Mouse (Mus musculus) thymus, adult 2 months (tissue): ENCODE results near the gene Smim20. TPM values are rescaled to one million over a fixed set of nuclear protein-coding genes. Genes with fewer than 3 reads are reported as not detected.

Experiments used
- DNase-seq: peaks from one replicate; pipeline ENCODE4 v3.0.0; 2021
- H3K27ac ChIP-seq: fragments of 200-500 bp; 2 replicates; pipeline ENCODE4 v1.5.1; 2012; ENCODE audit warnings: low read length, control low read depth; ENCODE audit not compliant: control insufficient read depth, insufficient read depth
- H3K27me3 ChIP-seq: fragments of 200-500 bp; 2 replicates; pipeline ENCODE4 v1.6.1; 2012; ENCODE audit warnings: mild to moderate bottlenecking, low read length, moderate library complexity, mixed read lengths; ENCODE audit not compliant: control insufficient read depth, insufficient read depth
- H3K36me3 ChIP-seq: fragments of 200-500 bp; 2 replicates; pipeline ENCODE4 v1.6.1; 2012; ENCODE audit warnings: mild to moderate bottlenecking, low read length, moderate library complexity; ENCODE audit not compliant: control insufficient read depth, insufficient read depth
- H3K4me1 ChIP-seq: fragments of 200-500 bp; replicated peaks from 2 replicates; pipeline ENCODE4 v1.6.1; 2012; ENCODE audit warnings: low read length; ENCODE audit not compliant: control insufficient read depth, insufficient read depth
- H3K4me3 ChIP-seq: fragments of 200-500 bp; 2 replicates; pipeline ENCODE4 v1.5.1; 2012; ENCODE audit warnings: mild to moderate bottlenecking, low read length, control low read depth, moderate library complexity; ENCODE audit not compliant: control insufficient read depth, insufficient read depth
- CTCF ChIP-seq: fragments of 200-500 bp; IDR thresholded peaks from 2 replicates; pipeline ENCODE4 v1.5.1; 2012; ENCODE audit warnings: mild to moderate bottlenecking, control low read depth, low read length, moderate library complexity, borderline replicate concordance; ENCODE audit not compliant: control insufficient read depth, poor library complexity, insufficient read depth; ENCODE audit errors: extremely low read depth
- POLR2A ChIP-seq: fragments of 200-500 bp; IDR thresholded peaks from 2 replicates; pipeline ENCODE4 v1.6.1; 2012; ENCODE audit warnings: mild to moderate bottlenecking, low read length, control low read depth, moderate library complexity; ENCODE audit not compliant: control insufficient read depth, poor library complexity, insufficient read depth; ENCODE audit errors: extremely low read depth
- WGBS: fragments of 180-500 bp; shearing (Covaris S2); methylation state at CpG from one replicate; pipeline ENCODE4 v1.1.7; 2018; 5-methylcytosine and 5-hydroxymethylcytosine counted together
- polyA plus RNA-seq: library from polyadenylated mRNA; depleted of rRNA; stranded (reverse); fragments of >200 nt; gene quantifications from 2 replicates; pipeline ENCODE4 v1.2.3, GENCODE M21; 2012; rRNA removed

Gene Smim20
- polyA plus RNA-seq, 1 experiment = 52.3 TPM

DNA sequence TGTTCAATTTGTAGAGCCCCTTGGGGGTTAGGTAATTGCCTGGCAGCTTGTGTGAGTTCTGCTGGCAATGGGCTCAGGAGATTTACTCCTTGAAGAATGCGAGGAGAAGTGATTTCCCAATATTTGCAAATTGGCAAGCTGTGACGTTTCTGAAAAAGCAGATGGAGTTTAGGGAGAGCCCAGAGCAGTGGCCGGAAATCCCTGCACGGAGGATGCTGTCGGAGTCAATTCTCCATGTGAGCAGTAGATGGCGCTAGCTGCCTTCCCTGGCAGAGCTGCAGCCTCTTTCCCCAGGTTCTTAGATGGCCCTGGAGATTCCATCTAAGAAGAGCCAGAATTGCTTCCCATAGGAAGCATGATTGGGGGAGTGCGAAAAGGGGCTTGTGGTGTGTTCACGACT lies 59.1 kb downstream of the Smim20 start:
- Histone ChIP-seq H3K36me3 (no peaks in the 10 kb centered on the region), H3K27ac (no peak overlapping the region), H3K27me3 (no peaks in the 10 kb centered on the region), H3K4me3 (no peak overlapping the region), H3K4me1 (no peaks in the 10 kb centered on the region)
- peak; percentile 75; the same call in 1 of the 2 replicates for TF ChIP-seq CTCF
- TF ChIP-seq POLR2A = no peak
- DNase-seq = peak; percentile 53
- WGBS = 6% methylated on average over 8 of the region's 8 CpGs

DNA sequence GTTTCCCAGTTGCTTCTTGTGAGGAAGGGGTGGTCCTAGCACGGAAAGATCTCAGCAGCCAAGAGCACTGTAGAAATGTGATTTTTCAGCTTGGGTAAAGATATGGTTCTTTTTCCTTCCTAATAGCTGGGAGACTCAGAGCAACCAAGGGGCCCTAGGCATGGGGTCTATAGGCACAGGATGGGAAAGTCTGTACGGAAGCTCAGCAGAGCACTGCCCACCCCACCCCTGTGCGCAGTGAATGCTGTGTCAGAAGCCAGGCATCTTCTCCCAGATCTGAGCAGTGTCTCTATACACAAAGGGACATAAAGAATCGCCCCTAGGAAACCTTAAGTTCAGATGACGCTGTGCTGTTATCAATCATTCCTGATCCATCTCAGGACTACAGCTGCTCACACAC lies 59.6 kb downstream of the Smim20 start:
- H3K27ac ChIP-seq = no peak overlapping the region
- 84% methylated on average over 5 of the region's 5 CpGs for WGBS
- no peak for DNase-seq
- H3K4me3 ChIP-seq = no peak overlapping the region
- no peak for TF ChIP-seq CTCF
- no peak for TF ChIP-seq POLR2A
- no peaks in the 10 kb centered on the region for H3K27me3 ChIP-seq
- no peaks in the 10 kb centered on the region for H3K4me1 ChIP-seq
- no peaks in the 10 kb centered on the region for H3K36me3 ChIP-seq

Other genes starting within 250 kb of the Smim20 start
- 2.6 and 3.4 TPM in 2 replicates for gene Slc34a2, start 229.0 kb upstream of the Smim20 start, polyA plus RNA-seq
- 1.9 and 2.4 TPM in 2 replicates for gene Sel1l3, start 53.2 kb upstream of the Smim20 start, polyA plus RNA-seq
- 25.0 and 25.7 TPM in 2 replicates for gene Rbpj, start 199.1 kb downstream of the Smim20 start, polyA plus RNA-seq